Mouse (Mus musculus) liver, embryonic 16.5 days (tissue): ENCODE measurements around the gene Tmem161b. TPM values are rescaled to one million over a fixed set of nuclear protein-coding genes. Genes with fewer than 3 reads are reported as not detected.
"Not testable (repeated sequence)": the region's sequence is repeated elsewhere in the genome, so short reads cannot be mapped to it uniquely, and the experiment has no call there.

Source experiments
- ATAC-seq: fragments of 200-750 bp; cut with Nextera tagmentation; 2 replicates; pipeline ENCODE4 v1.8.0; 2017; ENCODE audit warnings: low read depth, mild to moderate bottlenecking, moderate number of reproducible peaks, moderate library complexity
- H3K27ac ChIP-seq: fragments of 300-500 bp; sonication (generic); 2 replicates; pipeline ENCODE4 v1.5.1; 2014; ENCODE audit warnings: mild to moderate bottlenecking, low read length
- H3K27me3 ChIP-seq: fragments of 300-500 bp; sonication (generic); 2 replicates; pipeline ENCODE4 v1.6.1; 2014; ENCODE audit warnings: low read depth, low read length, mixed read lengths; ENCODE audit not compliant: control insufficient read depth, insufficient read depth
- H3K36me3 ChIP-seq: fragments of 300-500 bp; sonication (generic); 2 replicates; pipeline ENCODE4 v1.6.1; 2014; ENCODE audit warnings: mild to moderate bottlenecking; ENCODE audit not compliant: control insufficient read depth, insufficient read depth
- H3K4me1 ChIP-seq: fragments of 300-500 bp; sonication (generic); 2 replicates; pipeline ENCODE4 v1.6.1; 2014; ENCODE audit warnings: low read depth, low read length, mixed read lengths; ENCODE audit not compliant: control insufficient read depth
- H3K4me2 ChIP-seq: fragments of 300-500 bp; sonication (generic); 2 replicates; pipeline ENCODE4 v1.6.1; 2014; ENCODE audit warnings: low read depth, low read length, mixed read lengths
- H3K4me3 ChIP-seq: fragments of 300-500 bp; sonication (generic); 2 replicates; pipeline ENCODE4 v1.5.1; 2014; ENCODE audit warnings: low read depth, mild to moderate bottlenecking, low read length
- H3K9ac ChIP-seq: fragments of 300-500 bp; sonication (generic); 2 replicates; pipeline ENCODE4 v1.6.1; 2014; ENCODE audit warnings: low read depth, low read length
- H3K9me3 ChIP-seq: fragments of 300-500 bp; sonication (generic); replicated peaks from 2 replicates; pipeline ENCODE4 v1.6.1; 2016; ENCODE audit warnings: low read length; ENCODE audit not compliant: control insufficient read depth
- WGBS: fragments of 180-500 bp; shearing (Covaris S2); extraction: QIAGEN DNeasy Blood & Tissue Kit; methylation state at CpG from one replicate; pipeline ENCODE4 v1.1.7; 2014; ENCODE audit not compliant: insufficient replicate concordance; 5-methylcytosine and 5-hydroxymethylcytosine counted together
- polyA plus RNA-seq: library from polyadenylated mRNA; unstranded; fragments of >200 nt; fragmentation: Nextera tagmentation; extraction: Ambion mirVana; gene quantifications from 2 replicates; pipeline ENCODE4 v1.2.1, GENCODE M21; 2015

Tmem161b gene
- polyA plus RNA-seq, 1 experiment from 2014 or later: 5.0 TPM

- H3K4me2 ChIP-seq: no peak overlapping the region
- no peak overlapping the region for H3K27ac ChIP-seq
- H3K27me3 ChIP-seq: no peaks in the 10 kb centered on the region
- H3K4me3 ChIP-seq: no peak overlapping the region
- ATAC-seq: no peak
- H3K9me3 ChIP-seq: no peaks in the 10 kb centered on the region
- H3K9ac ChIP-seq: no peak overlapping the region
- H3K4me1 ChIP-seq: no peaks in the 10 kb centered on the region
- WGBS: 69% methylated on average over 5 of the region's 5 CpGs
- no peaks in the 10 kb centered on the region for H3K36me3 ChIP-seq
Observed at GRCm38 (mm10) chr13:84251295-84251694, 29.2 kb downstream of the Tmem161b start.

- no peak overlapping the region for H3K4me2 ChIP-seq
- H3K27me3 ChIP-seq: no peaks in the 10 kb centered on the region
- H3K27ac ChIP-seq: no peak overlapping the region
- no peaks in the 10 kb centered on the region for H3K9me3 ChIP-seq
- H3K9ac ChIP-seq: no peak overlapping the region
- peaks cover 3% of the 10 kb centered on the region; the same call in 1 of the 2 replicates for H3K36me3 ChIP-seq
- H3K4me1 ChIP-seq: no peaks in the 10 kb centered on the region
- no peak overlapping the region for H3K4me3 ChIP-seq
- WGBS: 85% methylated on average over 1 of the region's 1 CpGs
- no peak for ATAC-seq
Observed at GRCm38 (mm10) chr13:84255047-84255446, 33.0 kb downstream of the Tmem161b start.

- H3K27ac ChIP-seq, H3K9ac ChIP-seq, H3K4me1 ChIP-seq, H3K36me3 ChIP-seq, H3K4me3 ChIP-seq, H3K27me3 ChIP-seq, ATAC-seq, H3K9me3 ChIP-seq, H3K4me2 ChIP-seq: not testable (repeated sequence)
- 60% methylated on average over 1 of the region's 1 CpGs for WGBS
Observed at GRCm38 (mm10) chr13:84264418-84264817, 42.3 kb downstream of the Tmem161b start.

GRCm38 (mm10) chr13:84276246-84276645 lies 54.1 kb downstream of the Tmem161b start:
- no peak for ATAC-seq
- Histone ChIP-seq H3K4me3 (no peak overlapping the region), H3K27me3 (no peaks in the 10 kb centered on the region), H3K36me3 (no peaks in the 10 kb centered on the region; the same call in 1 of the 2 replicates), H3K4me2 (no peak overlapping the region), H3K9me3 (no peaks in the 10 kb centered on the region), H3K27ac (no peak overlapping the region), H3K9ac (no peak overlapping the region), H3K4me1 (no peaks in the 10 kb centered on the region)
- 68% methylated on average over 5 of the region's 5 CpGs for WGBS

GRCm38 (mm10) chr13:84280352-84280751 lies 58.3 kb downstream of the Tmem161b start:
- Histone ChIP-seq H3K27me3 (no peaks in the 10 kb centered on the region), H3K36me3 (peaks cover 2% of the 10 kb centered on the region; the same call in 1 of the 2 replicates), H3K9ac (no peak overlapping the region), H3K4me3 (no peak overlapping the region), H3K9me3 (no peaks in the 10 kb centered on the region), H3K4me2 (no peak overlapping the region), H3K27ac (no peak overlapping the region), H3K4me1 (no peaks in the 10 kb centered on the region)
- ATAC-seq: no peak
- WGBS: 70% methylated on average over 4 of the region's 4 CpGs

- H3K36me3 ChIP-seq: peaks cover 2% of the 10 kb centered on the region
- no peak overlapping the region for H3K4me3 ChIP-seq
- no peak for ATAC-seq
Observed at GRCm38 (mm10) chr13:84282966-84283365, 60.9 kb downstream of the Tmem161b start.

GRCm38 (mm10) chr13:84284764-84285558 lies 62.9 kb downstream of the Tmem161b start:
- Histone ChIP-seq H3K36me3 (peaks cover 2% of the 10 kb centered on the region), H3K9ac (no peak overlapping the region), H3K4me1 (no peaks in the 10 kb centered on the region), H3K4me3 (no peak overlapping the region), H3K4me2 (no peak overlapping the region), H3K9me3 (no peaks in the 10 kb centered on the region), H3K27me3 (no peaks in the 10 kb centered on the region), H3K27ac (no peak overlapping the region)
- 66% methylated on average over 7 of the region's 7 CpGs for WGBS
- ATAC-seq: no peak

More at GRCm38 (mm10) chr13:84282966-84283365, 60.9 kb downstream of the Tmem161b start:
- no peaks in the 10 kb centered on the region for H3K27me3 ChIP-seq
- no peaks in the 10 kb centered on the region for H3K9me3 ChIP-seq
- H3K9ac ChIP-seq: no peak overlapping the region
- no peak overlapping the region for H3K27ac ChIP-seq
- H3K4me2 ChIP-seq: no peak overlapping the region
- no peaks in the 10 kb centered on the region for H3K4me1 ChIP-seq

GRCm38 (mm10) chr13:84285559-84285945 lies 63.5 kb downstream of the Tmem161b start:
- H3K4me1 ChIP-seq: no peaks in the 10 kb centered on the region
- no peak overlapping the region for H3K27ac ChIP-seq
- H3K4me2 ChIP-seq: no peak overlapping the region
- no peaks in the 10 kb centered on the region for H3K9me3 ChIP-seq
- no peak overlapping the region for H3K9ac ChIP-seq
- H3K36me3 ChIP-seq: peaks cover 2% of the 10 kb centered on the region
- H3K27me3 ChIP-seq: no peaks in the 10 kb centered on the region
- no peak for ATAC-seq
- H3K4me3 ChIP-seq: no peak overlapping the region
- 69% methylated on average over 3 of the region's 3 CpGs for WGBS

GRCm38 (mm10) chr13:84299445-84300053 lies 77.5 kb downstream of the Tmem161b start:
- Histone ChIP-seq H3K36me3 (peaks cover 1% of the 10 kb centered on the region; the same call in 1 of the 2 replicates), H3K9me3 (no peaks in the 10 kb centered on the region), H3K27ac (no peak overlapping the region), H3K27me3 (no peaks in the 10 kb centered on the region), H3K4me1 (no peaks in the 10 kb centered on the region), H3K4me2 (no peak overlapping the region), H3K4me3 (no peak overlapping the region), H3K9ac (no peak overlapping the region)
- WGBS: 74% methylated on average over 2 of the region's 2 CpGs
- no peak for ATAC-seq
